ENCODE assay signal across 8 mouse cellular contexts in genomic region chr11:52261937-52262336, GRCm38 (mm10). TPM values are rescaled to one million over a fixed set of nuclear protein-coding genes. Genes with fewer than 3 reads are reported as not detected.
DNase-seq lines count a peak whose midpoint lies in the region; ATAC-seq and TF ChIP-seq lines count a peak whose summit lies in the region.

No protein-coding gene starts in this region.

- H3K27ac ChIP-seq in MEL (ENCODE audit: control insufficient read depth, low read depth, low read length) = no peak overlapping the region
- no peak overlapping the region for H3K27ac ChIP-seq in small intestine, adult 2 months (ENCODE audit: insufficient read depth, low read depth, low read length)
- H3K27ac ChIP-seq in limb, embryonic 10.5 days = no peak overlapping the region

- TF ChIP-seq EP300 in MEL (IDR thresholded peaks at IDR 0.05; ENCODE audit: low read depth in 1 of 2, low read length in 2 of 2) = no peak

- no peak overlapping the region for H3K4me3 ChIP-seq in MEL (ENCODE audit: control insufficient read depth in 1 of 2, insufficient read depth in 1 of 2, low read depth in 2 of 2, low read length in 2 of 2)
- H3K4me3 ChIP-seq in small intestine, adult 2 months (ENCODE audit: low read depth, low read length) = no peak overlapping the region
- no peak overlapping the region for H3K4me3 ChIP-seq in limb, embryonic 10.5 days

- ATAC-seq in common myeloid progenitor, adult 5-6 weeks (replicated peaks; ENCODE audit: low read depth, poor library complexity, severe bottlenecking) = peak; percentile 82

- TF ChIP-seq RAD21 in MEL (IDR thresholded peaks at IDR 0.05; ENCODE audit: low read depth, low read length) = peak; percentile 72

- 44% methylated on average over 5 of the region's 5 CpGs for WGBS in small intestine, adult 2 months
- WGBS in limb, embryonic 10.5 days = 70% methylated on average over 5 of the region's 5 CpGs

- H3K36me3 ChIP-seq in MEL (ENCODE audit: control insufficient read depth in 1 of 2, insufficient read depth in 2 of 2, low read length in 2 of 2) = no peaks in the 10 kb centered on the region; a peak in 1 of 4 replicates
- H3K36me3 ChIP-seq in small intestine, adult 2 months (ENCODE audit: control insufficient read depth, insufficient read depth, low read length) = no peaks in the 10 kb centered on the region
- H3K36me3 ChIP-seq in limb, embryonic 10.5 days = peaks cover 69% of the 10 kb centered on the region

- H3K9ac ChIP-seq in MEL (ENCODE audit: control insufficient read depth, low read depth, low read length, poor library complexity, severe bottlenecking) = no peak overlapping the region

- peak; percentile 37 to 90 (median 82) for TF ChIP-seq CTCF in MEL (IDR thresholded peaks at IDR 0.05 in 2 of 3, conservative IDR thresholded peaks at IDR 0.05 in 1 of 3; ENCODE audit: control insufficient read depth in 1 of 3, insufficient read depth in 1 of 3, low read depth in 2 of 3, low read length in 3 of 3, poor library complexity in 1 of 3, severe bottlenecking in 1 of 3)
- peak; percentile 56; the same call in 1 of the 2 replicates for TF ChIP-seq CTCF in small intestine, adult 2 months (IDR thresholded peaks at IDR 0.05; ENCODE audit: extremely low read depth, insufficient read length, insufficient replicate concordance, low read depth, low read length)

- H3K9me3 ChIP-seq in MEL (replicated peaks; ENCODE audit: insufficient read depth, low read length) = no peaks in the 10 kb centered on the region
- H3K9me3 ChIP-seq in limb, embryonic 10.5 days (replicated peaks) = no peaks in the 10 kb centered on the region

- H3K79me2 ChIP-seq in MEL (ENCODE audit: control insufficient read depth, insufficient read depth, low read length, poor library complexity) = no peaks in the 10 kb centered on the region

- no peak for TF ChIP-seq POLR2A in MEL (IDR thresholded peaks at IDR 0.05; ENCODE audit: control insufficient read depth in 1 of 2, insufficient read depth in 1 of 2, low read depth in 1 of 2, low read length in 2 of 2, poor library complexity in 1 of 2)
- no peak for TF ChIP-seq POLR2A in small intestine, adult 2 months (IDR thresholded peaks at IDR 0.05; ENCODE audit: low read depth, low read length)

- H3K4me1 ChIP-seq in MEL (ENCODE audit: control insufficient read depth in 1 of 2, insufficient read depth in 2 of 2, low read length in 2 of 2) = peaks cover 3 to 11% of the 10 kb centered on the region in 2 experiments
- H3K4me1 ChIP-seq in small intestine, adult 2 months (ENCODE audit: control insufficient read depth, insufficient read depth, insufficient read length, low read length) = no peaks in the 10 kb centered on the region
- peaks cover 21% of the 10 kb centered on the region; the same call in 1 of the 2 replicates for H3K4me1 ChIP-seq in limb, embryonic 10.5 days

- no peaks in the 10 kb centered on the region for H3K27me3 ChIP-seq in MEL (ENCODE audit: control insufficient read depth in 1 of 2, insufficient read depth in 2 of 2, low read length in 2 of 2)
- no peaks in the 10 kb centered on the region for H3K27me3 ChIP-seq in small intestine, adult 2 months (ENCODE audit: control insufficient read depth, insufficient read depth, low read length)
- H3K27me3 ChIP-seq in limb, embryonic 10.5 days (ENCODE audit: low read depth, poor library complexity, severe bottlenecking) = no peaks in the 10 kb centered on the region

- peak; percentile 38 for DNase-seq in layer of hippocampus, adult 11-12 months (ENCODE audit: low spot score)
- DNase-seq in layer of hippocampus, postnatal 36 days = no peak
- DNase-seq in MEL (ENCODE audit: low read depth, low spot score) = peak; percentile 83
- DNase-seq in kidney, postnatal 14 days = peak; percentile 60
- no peak for DNase-seq in limb, embryonic 10.5 days (ENCODE audit: low spot score)
- no peak for DNase-seq in layer of hippocampus, adult 8-10 months (ENCODE audit: low spot score in 2 of 2)

TF ChIP-seq in MEL, 35 proteins besides CTCF, POLR2A, EP300 and RAD21:
- TF ChIP-seq MXI1 (IDR thresholded peaks at IDR 0.05; ENCODE audit: low read depth, low read length) = 0 out of 2 replicates have a peak, but pooled peaks have one; percentile 31
- no peak for TF ChIP-seq CHD1 (IDR thresholded peaks at IDR 0.05; ENCODE audit: low read depth, low read length)
- TF ChIP-seq MAFK (IDR thresholded peaks at IDR 0.05; ENCODE audit: borderline replicate concordance, low read depth, low read length) = peak; percentile 74
- TF ChIP-seq GATA1 (IDR thresholded peaks at IDR 0.05; ENCODE audit: low read depth, low read length) = no peak
- TF ChIP-seq ZC3H11A (IDR thresholded peaks at IDR 0.05; ENCODE audit: low read depth, low read length) = peak; percentile 39
- no peak for TF ChIP-seq MAX (IDR thresholded peaks at IDR 0.05; ENCODE audit: low read length)
- peak; percentile 87 for TF ChIP-seq SMC3 (IDR thresholded peaks at IDR 0.05; ENCODE audit: low read depth, low read length)
- no peak for TF ChIP-seq ZMIZ1 (IDR thresholded peaks at IDR 0.05; ENCODE audit: low read depth, low read length)
- TF ChIP-seq MYC (IDR thresholded peaks at IDR 0.05; ENCODE audit: low read depth, low read length) = 0 out of 2 replicates have a peak, but pooled peaks have one; percentile 40
- 0 out of 2 replicates have a peak, but pooled peaks have one; percentile 38 for TF ChIP-seq JUND (IDR thresholded peaks at IDR 0.05; ENCODE audit: low read depth, low read length)
- no peak for TF ChIP-seq MAZ (IDR thresholded peaks at IDR 0.05; ENCODE audit: low read depth, low read length)
- 0 out of 2 replicates have a peak, but pooled peaks have one; percentile 32 for TF ChIP-seq SIN3A (IDR thresholded peaks at IDR 0.05; ENCODE audit: low read length)
- peak; percentile 62; the same call in 1 of the 2 replicates for TF ChIP-seq GABPA (IDR thresholded peaks at IDR 0.05; ENCODE audit: low read depth, low read length)
TF ChIP-seq in MEL: peak in this region for 8.

RNA-seq across cellular contexts. Expression of gene Tcf7, which starts 20.9 kb away (rescaled TPM):
- total RNA-seq in layer of hippocampus, postnatal 36 days (2021) = 1 to 10 TPM; 2.6 to 2.9 TPM
- total RNA-seq in MEL (2012; rRNA removed) = 0.12 and 0.29 TPM in 2 replicates
- polyA plus RNA-seq in MEL (2012; ENCODE audit: insufficient read depth in 1 of 2, insufficient read length in 2 of 2, low read depth in 1 of 2, low replicate concordance in 2 of 2, missing spikeins in 1 of 2) = 1 to 10 TPM in 1 of 2 experiments, not detected in 1; 2.3 TPM
- total RNA-seq in common myeloid progenitor, adult 5-6 weeks (2017) = 1.2 TPM in 2 replicates
- polyA plus RNA-seq in small intestine, adult 2 months (2012; rRNA removed) = 4.4 and 10.7 TPM in 2 replicates
- polyA plus RNA-seq in limb, embryonic 10.5 days (2016; fragmentation: Nextera tagmentation; extraction: Ambion mirVana) = 24.4 and 41.7 TPM in 2 replicates
- total RNA-seq in layer of hippocampus, adult 8-10 months (2022) = 1 to 10 TPM; 2.9 to 3.6 (median 3.2) TPM

RNA-seq across cellular contexts. Expression of gene Skp1a, which starts 30.1 kb away (rescaled TPM):
- total RNA-seq in layer of hippocampus, postnatal 36 days (2021) = 100 to 1,000 TPM; 456 to 518 TPM
- total RNA-seq in MEL (2012; rRNA removed) = 414 and 445 TPM in 2 replicates
- polyA plus RNA-seq in MEL (2012; ENCODE audit: insufficient read depth in 1 of 2, insufficient read length in 2 of 2, low read depth in 1 of 2, low replicate concordance in 2 of 2, missing spikeins in 1 of 2) = 1,000 to 10,000 TPM in 1 of 2 experiments, 100 to 1,000 TPM in 1; 169 to 1,533 TPM
- 277 and 287 TPM in 2 replicates for total RNA-seq in common myeloid progenitor, adult 5-6 weeks (2017)
- 4.1 and 7.5 TPM in 2 replicates for polyA plus RNA-seq in small intestine, adult 2 months (2012; rRNA removed)
- 876 and 900 TPM in 2 replicates for polyA plus RNA-seq in limb, embryonic 10.5 days (2016; fragmentation: Nextera tagmentation; extraction: Ambion mirVana)
- 100 to 1,000 TPM; 433 to 496 (median 439) TPM for total RNA-seq in layer of hippocampus, adult 8-10 months (2022)

RNA-seq across cellular contexts. Expression of gene Olfr1371, which starts 48.1 kb away (rescaled TPM):
- total RNA-seq in layer of hippocampus, postnatal 36 days (2021) = not detected
- total RNA-seq in MEL (2012; rRNA removed) = not detected in 2 replicates
- not detected for polyA plus RNA-seq in MEL (2012; ENCODE audit: insufficient read depth in 1 of 2, insufficient read length in 2 of 2, low read depth in 1 of 2, low replicate concordance in 2 of 2, missing spikeins in 1 of 2)
- not detected in 2 replicates for total RNA-seq in common myeloid progenitor, adult 5-6 weeks (2017)
- not detected in 2 replicates for polyA plus RNA-seq in small intestine, adult 2 months (2012; rRNA removed)
- not detected in 2 replicates for polyA plus RNA-seq in limb, embryonic 10.5 days (2016; fragmentation: Nextera tagmentation; extraction: Ambion mirVana)
- not detected for total RNA-seq in layer of hippocampus, adult 8-10 months (2022)

Comparison
In these comparisons a context has a peak if more than half of its experiments do, and no peak if none do; other contexts are left out.
1. DNase-seq: peak in layer of hippocampus, adult 11-12 months (single experiment), MEL (single experiment) and kidney, postnatal 14 days (single experiment); none in layer of hippocampus, postnatal 36 days (0 of 2), limb, embryonic 10.5 days (single experiment) and layer of hippocampus, adult 8-10 months (0 of 2).